Mouse (Mus musculus) brain, embryonic 14.5 days (tissue): ENCODE results near the gene Elavl3. TPM values are rescaled to one million over a fixed set of nuclear protein-coding genes. Genes with fewer than 3 reads are reported as not detected.

ENCODE experiments used
- DNase-seq: peaks from one replicate; pipeline ENCODE4 v3.0.0-alpha.2; 2011; ENCODE audit warnings: low read depth
- CTCF ChIP-seq: fragments of 200-500 bp; IDR thresholded peaks from 2 replicates; pipeline ENCODE4 v1.5.1; 2012; ENCODE audit warnings: inconsistent platforms, mild to moderate bottlenecking, moderate library complexity, borderline replicate concordance; ENCODE audit not compliant: insufficient read depth, insufficient read length; ENCODE audit errors: extremely low read depth
- POLR2A ChIP-seq: fragments of 200-500 bp; IDR thresholded peaks from 2 replicates; pipeline ENCODE4 v1.6.1; 2012; ENCODE audit warnings: mild to moderate bottlenecking, inconsistent platforms, borderline replicate concordance; ENCODE audit not compliant: poor library complexity, insufficient read depth, insufficient read length, severe bottlenecking; ENCODE audit errors: extremely low read depth
- polyA plus RNA-seq: library from polyadenylated mRNA; depleted of rRNA; stranded (reverse); fragments of >200 nt; gene quantifications from 2 replicates; pipeline ENCODE4 v1.2.3, GENCODE M21; 2012

Elavl3 gene
- polyA plus RNA-seq, 1 experiment, result 265 TPM

DNA sequence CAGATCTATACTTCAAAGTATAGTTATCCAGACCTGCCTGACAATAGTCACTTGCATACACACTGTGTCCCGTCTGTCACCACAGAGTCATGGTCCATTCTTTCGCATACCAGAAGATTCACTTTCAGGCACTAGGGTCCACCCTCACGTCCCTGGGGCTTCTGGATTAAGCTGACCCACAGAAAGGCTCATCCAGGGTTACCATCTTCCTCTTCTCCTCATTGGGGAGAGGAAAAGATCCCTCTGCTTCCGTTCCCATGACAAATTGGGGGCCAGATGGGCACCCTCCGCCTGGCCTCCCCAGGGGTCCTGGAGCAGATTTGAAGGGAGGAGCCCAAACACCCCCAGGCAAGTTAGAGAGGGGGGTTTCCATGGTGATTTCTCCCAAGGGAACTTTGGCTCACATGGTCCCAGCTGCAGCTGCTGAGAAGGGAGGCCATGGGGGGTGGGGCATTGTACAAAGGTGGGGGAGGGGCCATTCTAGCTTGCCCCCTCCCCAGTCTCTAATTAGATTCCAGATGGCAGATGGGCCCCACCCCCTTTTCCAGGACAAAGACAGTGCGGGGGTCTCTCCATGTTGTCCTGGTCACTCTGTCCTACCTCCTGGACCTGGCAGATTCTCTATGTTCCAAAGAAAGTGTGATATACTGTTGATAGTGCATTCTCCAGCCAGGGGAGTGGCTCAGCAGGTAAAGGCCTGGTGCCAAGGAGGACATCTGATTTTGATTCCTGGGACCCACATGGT, 16.4 kb downstream of the Elavl3 start:
- TF ChIP-seq POLR2A, result no peak
- no peak for TF ChIP-seq CTCF
- DNase-seq, result peak; percentile 78

DNA sequence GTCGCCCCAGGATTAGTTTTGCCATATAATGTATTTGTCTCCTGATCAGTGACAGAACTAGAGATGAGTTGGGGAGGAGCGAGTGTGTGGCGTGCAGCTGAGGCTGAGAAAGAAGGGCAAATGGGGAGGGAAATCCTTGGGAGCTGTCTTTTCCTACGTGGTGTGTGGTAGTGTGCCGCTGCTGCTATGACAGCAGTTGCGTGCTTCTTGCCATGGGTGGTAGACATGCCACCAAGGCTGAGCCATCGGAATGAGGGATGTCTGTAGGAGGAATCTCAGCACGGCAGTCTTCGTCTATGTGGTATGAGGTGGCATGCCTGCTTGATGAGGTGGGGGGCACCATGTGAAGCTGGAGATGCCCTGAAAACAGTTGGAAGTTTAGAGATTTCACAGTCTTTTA, 21.4 kb downstream of the Elavl3 start:
- no peak for DNase-seq
- TF ChIP-seq CTCF (no peak), POLR2A (no peak)

DNA sequence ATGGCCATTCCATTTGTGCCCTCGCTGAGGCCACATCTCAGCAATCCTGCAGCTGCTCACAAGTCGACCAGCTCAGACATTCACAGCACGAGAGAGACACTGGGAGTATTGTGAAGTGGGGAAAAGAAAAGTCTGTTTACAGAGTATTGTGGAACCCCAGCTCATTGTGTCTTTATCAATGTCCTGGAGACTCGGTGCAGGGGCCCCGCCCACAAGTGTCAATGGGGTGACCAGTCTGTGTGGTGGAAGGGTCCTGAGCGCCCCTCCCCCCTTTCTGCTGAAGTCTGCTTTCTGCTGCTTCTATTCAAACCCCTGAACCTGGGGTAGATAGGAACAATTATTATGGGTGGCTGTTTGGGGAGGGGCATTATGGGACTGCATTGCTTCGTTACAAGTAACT, 23.4 kb downstream of the Elavl3 start:
- TF ChIP-seq CTCF (no peak), POLR2A (no peak)
- peak; percentile 33 for DNase-seq

DNA sequence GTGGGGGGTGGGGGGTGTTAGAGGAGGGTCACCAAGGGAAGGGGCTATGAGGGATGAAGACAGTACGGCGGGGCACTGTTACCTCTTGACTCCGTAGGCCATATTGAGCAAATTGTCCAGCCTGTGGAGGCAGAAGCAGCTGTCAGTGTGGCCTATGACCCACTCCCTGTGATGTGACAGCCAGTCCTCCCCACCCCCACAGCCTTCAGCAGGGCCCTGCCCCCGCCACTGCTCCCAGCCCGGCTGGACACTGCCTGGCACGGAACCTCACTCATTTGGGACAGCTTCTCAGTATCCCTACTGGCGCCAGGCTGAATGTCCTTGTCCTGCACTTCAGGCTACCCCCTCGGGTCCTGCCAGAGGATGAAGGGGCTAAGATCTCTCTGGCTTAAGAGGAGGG, 27.2 kb downstream of the Elavl3 start:
- DNase-seq, result no peak
- TF ChIP-seq POLR2A (no peak), CTCF (no peak)

DNA sequence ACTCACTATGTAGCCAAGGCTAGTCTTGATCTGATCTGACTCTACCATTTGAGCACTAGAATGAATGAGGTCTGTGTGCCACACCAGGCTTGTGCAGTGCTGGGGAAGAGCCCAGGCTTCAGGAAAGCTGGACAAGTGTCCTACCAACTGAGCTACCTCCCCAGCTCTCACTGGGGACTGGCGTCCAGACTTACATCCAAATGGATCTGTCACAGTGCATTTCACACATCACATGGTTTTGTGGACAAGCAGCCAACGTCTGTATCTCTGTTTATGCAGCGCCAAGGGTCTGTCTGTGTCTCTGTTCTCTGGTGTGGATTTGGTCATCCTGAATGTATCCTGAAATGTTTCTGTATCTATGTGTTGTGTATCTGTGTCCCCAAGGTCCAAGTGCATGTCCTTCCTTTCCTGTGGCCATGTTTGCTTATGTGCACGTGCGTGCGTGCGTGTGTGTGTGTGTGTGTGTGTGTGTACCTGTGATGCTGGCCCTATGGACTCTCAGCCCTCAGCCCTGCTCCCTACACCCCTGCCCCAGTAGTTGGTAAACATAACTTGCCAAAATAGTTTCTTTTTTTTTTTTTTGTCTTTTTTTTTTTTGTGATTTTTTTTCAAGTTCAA, 34.5 kb downstream of the Elavl3 start:
- no peak for TF ChIP-seq CTCF
- TF ChIP-seq POLR2A, result no peak

DNA sequence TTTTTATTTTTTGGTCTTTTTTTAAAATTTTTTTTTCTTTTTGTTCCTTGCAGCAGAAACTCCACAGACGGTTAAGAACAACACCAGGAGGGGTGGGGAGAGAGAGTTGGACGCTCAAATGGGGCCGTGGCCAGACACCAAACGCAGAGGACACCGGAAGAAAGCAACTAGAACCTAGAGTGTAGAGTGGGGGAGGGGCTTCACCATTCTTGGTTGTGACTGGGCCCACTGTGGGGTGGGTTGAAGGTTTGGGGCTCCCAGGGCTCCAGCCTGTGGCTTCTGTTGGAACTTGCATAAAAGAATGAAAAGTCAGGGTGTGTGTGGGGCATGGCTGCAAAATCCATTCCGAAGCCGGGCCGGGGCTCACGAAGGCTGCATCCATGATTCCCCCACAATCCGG, 35.6 kb downstream of the Elavl3 start:
- no peak for TF ChIP-seq CTCF
- no peak for TF ChIP-seq POLR2A
- no peak for DNase-seq

More for the DNA sequence above, 34.5 kb downstream of the Elavl3 start:
- no peak for DNase-seq

DNA sequence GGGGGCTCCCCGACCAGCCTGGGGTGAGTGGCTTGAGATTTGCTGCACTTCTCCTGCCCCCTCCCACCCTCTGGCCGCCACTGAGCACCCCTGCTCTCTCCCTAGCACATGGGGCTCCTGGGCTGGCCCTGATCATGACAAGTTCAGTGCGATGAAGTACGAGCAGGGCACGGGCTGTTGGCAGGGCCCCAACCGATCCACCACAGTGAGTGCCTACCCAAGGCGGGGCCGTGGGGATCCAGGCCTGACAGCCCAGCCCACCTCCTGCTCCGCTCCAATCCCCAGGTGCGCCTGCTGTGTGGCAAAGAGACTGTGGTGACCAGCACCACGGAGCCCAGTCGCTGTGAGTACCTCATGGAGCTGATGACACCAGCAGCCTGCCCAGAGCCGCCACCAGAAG, 39.1 kb downstream of the Elavl3 start:
- TF ChIP-seq CTCF (no peak), POLR2A (no peak)

DNA sequence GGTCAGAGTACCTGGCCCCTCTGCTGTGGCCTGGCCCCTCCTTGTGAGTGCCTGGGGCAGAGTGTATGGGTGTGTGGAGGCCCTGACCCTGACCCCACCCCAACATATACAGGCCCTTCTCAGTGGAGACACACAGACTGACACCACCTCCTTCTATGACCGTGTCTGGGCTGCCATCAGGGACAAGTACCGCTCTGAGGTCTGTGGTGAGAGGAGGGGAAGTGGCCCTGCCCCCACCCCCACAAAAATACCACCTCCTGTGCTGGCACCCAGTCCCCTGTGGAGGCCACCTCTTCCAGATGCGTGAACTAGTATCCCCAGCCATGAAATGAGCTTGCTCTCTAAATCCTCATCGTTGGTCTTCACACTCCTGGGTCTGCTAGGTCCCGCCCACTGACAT, 40.8 kb downstream of the Elavl3 start:
- no peak for DNase-seq
- TF ChIP-seq POLR2A, result no peak
- TF ChIP-seq CTCF, result no peak

More for the DNA sequence above, 39.1 kb downstream of the Elavl3 start:
- DNase-seq, result no peak

DNA sequence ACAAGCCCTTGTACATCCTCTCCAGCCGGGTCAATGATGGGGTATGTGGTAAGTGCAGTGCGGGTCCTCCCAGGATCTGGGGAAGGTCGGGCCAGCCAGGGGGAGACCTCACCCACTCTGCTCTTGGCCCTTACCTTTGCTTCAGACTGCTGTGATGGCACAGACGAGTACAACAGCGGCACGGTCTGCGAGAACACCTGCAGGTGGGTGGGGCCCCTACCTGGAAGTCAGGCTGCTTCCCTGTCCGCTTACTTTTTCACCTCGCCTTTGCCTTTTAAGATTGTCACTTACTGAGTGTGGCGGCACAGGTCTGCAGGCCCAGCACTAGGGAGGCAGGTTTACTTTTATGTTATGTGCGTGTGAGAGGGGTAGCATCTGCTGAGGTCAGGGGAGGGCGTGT, 47.3 kb downstream of the Elavl3 start:
- no peak for DNase-seq
- TF ChIP-seq POLR2A (no peak), CTCF (no peak)

DNA sequence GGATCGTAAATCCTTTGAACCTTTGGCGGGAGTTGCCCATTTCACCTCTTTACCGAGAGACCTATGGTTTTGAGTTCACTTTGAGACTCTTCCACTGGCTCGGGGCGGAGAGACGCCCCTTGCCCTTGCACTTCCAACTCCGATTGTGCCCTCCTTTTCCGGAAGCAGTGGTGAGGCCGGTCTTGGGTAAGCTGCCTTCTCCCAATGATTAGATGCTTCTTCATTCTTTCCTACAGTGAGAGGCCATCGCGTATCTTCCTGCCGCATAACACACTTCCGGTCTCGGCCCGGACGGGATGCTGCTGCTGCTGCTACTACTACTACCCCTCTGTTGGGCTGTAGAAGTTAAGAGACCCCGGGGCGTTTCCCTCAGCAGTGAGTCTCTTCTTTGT, 48.7 kb downstream of the Elavl3 start:
- no peak for DNase-seq
- TF ChIP-seq CTCF, result no peak
- TF ChIP-seq POLR2A, result no peak

DNA sequence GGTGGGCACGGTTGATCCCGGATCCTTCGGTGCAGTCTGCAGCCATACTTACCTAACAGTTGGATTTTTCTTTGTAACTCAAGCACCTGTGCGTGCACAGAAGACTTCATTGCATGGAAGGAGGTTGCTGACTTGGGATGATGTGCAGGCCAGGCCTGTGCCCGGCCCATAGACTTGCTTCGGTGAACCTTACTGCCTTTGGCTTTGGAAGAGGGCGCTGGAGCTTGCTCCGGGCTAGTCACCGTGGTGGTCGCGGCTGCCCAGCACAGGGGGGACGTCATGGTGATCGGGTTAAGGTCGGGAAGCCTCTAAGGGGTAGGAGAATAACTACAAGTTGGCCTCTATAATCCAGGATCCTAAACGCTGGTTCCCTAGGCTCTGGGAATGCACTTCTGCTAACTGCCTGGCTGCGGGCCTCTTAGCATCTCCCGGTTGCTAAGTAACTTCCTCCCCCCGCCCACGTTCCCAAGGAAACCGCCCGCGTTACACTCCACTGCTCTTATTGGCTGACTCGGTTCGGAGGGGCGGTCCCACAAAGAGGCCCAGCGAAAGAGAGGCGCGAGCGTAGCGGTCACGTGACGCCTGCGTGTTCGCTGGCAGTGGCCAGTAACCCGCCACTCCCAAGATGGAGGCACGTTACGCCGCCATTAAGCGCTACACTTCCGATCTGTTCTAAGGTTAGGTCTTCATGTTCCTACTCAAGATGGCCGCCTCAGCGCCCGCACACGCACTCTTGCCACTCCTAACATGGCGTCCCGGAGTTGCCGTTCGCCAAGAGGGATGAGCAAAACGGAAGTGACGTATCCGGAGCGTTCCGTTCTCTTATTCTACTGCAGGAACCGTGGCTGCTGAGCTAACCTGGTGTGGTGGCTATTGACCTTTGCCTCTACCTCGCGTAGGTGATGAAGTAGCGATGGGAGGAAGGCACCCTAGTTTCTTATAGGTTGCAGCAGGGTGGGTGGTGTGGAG, 49.3 kb downstream of the Elavl3 start, which contains the start of the genes Ccdc151 and Prkcsh:
Ccdc151 (minus strand) TSS at position 441 of the 969 bp plus-strand sequence.
Prkcsh (plus strand) TSS at position 613 of the 969 bp plus-strand sequence.
- DNase-seq, result peak; percentile 100
- no peak for TF ChIP-seq CTCF
- peak; percentile 48; the same call in 1 of the 2 replicates for TF ChIP-seq POLR2A

DNA sequence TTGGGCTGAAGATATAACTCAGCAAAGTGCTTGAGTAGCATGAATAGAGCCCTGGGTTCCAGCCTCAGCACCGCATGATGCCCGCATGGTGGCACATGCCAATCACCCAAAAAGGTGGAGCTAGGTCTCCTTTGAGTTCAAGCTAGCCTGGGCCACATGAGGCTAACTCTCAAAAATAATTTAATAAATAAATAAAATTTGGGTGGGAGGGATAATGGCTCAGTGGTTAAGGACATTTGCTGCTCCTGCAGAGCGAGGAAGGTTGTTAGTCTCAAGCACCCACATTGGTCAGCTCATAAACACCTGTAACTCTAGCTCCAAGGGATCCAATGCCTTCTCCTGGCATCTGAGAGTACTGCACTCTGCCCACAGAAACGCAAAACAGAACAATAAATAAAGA, 50.2 kb downstream of the Elavl3 start:
- TF ChIP-seq CTCF, result no peak
- TF ChIP-seq POLR2A, result no peak
- no peak for DNase-seq

DNA sequence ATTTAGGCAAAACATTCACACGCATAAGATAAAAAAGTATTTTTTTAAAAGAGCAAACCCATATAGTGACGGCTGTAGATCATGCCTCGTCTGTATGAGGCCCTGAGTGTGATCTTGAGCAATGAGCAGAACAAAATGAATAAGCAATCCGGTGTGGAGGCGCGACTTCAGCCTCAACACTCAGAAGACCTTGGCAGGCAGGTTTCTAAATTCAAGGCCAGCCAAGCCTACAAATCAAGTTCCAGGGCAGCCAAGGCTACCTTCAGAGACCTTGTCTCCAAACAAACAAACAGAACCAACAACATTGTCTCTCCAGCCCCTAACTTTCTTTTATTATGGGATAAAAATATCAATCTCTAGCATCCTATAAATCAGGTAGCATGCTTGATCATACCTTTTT, 51.5 kb downstream of the Elavl3 start:
- no peak for TF ChIP-seq CTCF
- TF ChIP-seq POLR2A, result no peak
- no peak for DNase-seq
